Mouse (Mus musculus): ENCODE results near the gene Sel1l. TPM values are rescaled to one million over a fixed set of nuclear protein-coding genes. Genes with fewer than 3 reads are reported as not detected.

The Sel1l gene
- polyA plus RNA-seq, 1 experiment from 2014 or later = 88.1 TPM

GRCm38 (mm10) chr12:91837401-91838065 lies 11.4 kb downstream of the Sel1l start:
- ATAC-seq (replicated peaks; ENCODE audit: low FRiP score) (no peak), DNase-seq (ENCODE audit: low spot score) (no peak)
- H3K9me3 ChIP-seq (ENCODE audit: control insufficient read depth, low read length) = no peaks in the 10 kb centered on the region
- peaks cover 3% of the 10 kb centered on the region; the same call in 1 of the 2 replicates for H3K36me3 ChIP-seq (ENCODE audit: control insufficient read depth, insufficient read depth, low read length)
- no peak overlapping the region for H3K4me2 ChIP-seq (ENCODE audit: low read depth, low read length, severe bottlenecking)
- no peaks in the 10 kb centered on the region for H3K4me1 ChIP-seq (replicated peaks; ENCODE audit: control insufficient read depth, insufficient read depth, low read length)
- H3K27me3 ChIP-seq (ENCODE audit: control insufficient read depth, insufficient read depth, low read length) = no peaks in the 10 kb centered on the region
- H3K27ac ChIP-seq (ENCODE audit: low read depth, low read length) = no peak overlapping the region
- no peak overlapping the region for H3K9ac ChIP-seq (ENCODE audit: low read length)
- no peak overlapping the region for H3K4me3 ChIP-seq (ENCODE audit: low read depth, low read length)
- WGBS = 92% methylated on average over 7 of the region's 7 CpGs

DNA sequence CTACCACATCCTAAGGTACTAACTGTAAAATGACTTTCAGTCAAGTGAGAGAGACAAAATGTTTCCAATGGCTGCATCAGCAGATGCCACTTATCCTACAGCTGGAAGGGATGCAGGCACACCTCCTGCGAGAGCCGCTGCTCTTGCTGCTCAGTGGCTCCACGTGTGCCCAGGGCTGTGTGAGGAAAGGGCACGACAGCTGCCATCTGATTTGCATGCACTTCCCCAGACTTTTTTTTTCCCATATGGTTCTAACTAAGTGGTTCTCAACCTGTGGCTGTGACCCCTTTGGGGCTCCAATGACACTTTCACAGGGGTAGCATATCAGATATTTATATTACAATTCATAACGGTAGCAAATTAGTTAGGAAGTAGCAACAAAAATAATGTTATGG lies 15.0 kb downstream of the Sel1l start:
- Histone ChIP-seq H3K27me3 (ENCODE audit: control insufficient read depth, insufficient read depth, low read length) (no peaks in the 10 kb centered on the region), H3K4me2 (ENCODE audit: low read depth, low read length, severe bottlenecking) (no peak overlapping the region), H3K36me3 (ENCODE audit: control insufficient read depth, insufficient read depth, low read length) (peaks cover 3% of the 10 kb centered on the region; the same call in 1 of the 2 replicates), H3K9me3 (ENCODE audit: control insufficient read depth, low read length) (no peaks in the 10 kb centered on the region), H3K9ac (ENCODE audit: low read length) (no peak overlapping the region), H3K4me1 (replicated peaks; ENCODE audit: control insufficient read depth, insufficient read depth, low read length) (no peaks in the 10 kb centered on the region), H3K4me3 (ENCODE audit: low read depth, low read length) (no peak overlapping the region), H3K27ac (ENCODE audit: low read depth, low read length) (no peak overlapping the region)
- ATAC-seq (replicated peaks; ENCODE audit: low FRiP score) (no peak), DNase-seq (ENCODE audit: low spot score) (no peak)
- 89% methylated on average over 5 of the region's 5 CpGs for whole genome bisulfite sequencing

DNA sequence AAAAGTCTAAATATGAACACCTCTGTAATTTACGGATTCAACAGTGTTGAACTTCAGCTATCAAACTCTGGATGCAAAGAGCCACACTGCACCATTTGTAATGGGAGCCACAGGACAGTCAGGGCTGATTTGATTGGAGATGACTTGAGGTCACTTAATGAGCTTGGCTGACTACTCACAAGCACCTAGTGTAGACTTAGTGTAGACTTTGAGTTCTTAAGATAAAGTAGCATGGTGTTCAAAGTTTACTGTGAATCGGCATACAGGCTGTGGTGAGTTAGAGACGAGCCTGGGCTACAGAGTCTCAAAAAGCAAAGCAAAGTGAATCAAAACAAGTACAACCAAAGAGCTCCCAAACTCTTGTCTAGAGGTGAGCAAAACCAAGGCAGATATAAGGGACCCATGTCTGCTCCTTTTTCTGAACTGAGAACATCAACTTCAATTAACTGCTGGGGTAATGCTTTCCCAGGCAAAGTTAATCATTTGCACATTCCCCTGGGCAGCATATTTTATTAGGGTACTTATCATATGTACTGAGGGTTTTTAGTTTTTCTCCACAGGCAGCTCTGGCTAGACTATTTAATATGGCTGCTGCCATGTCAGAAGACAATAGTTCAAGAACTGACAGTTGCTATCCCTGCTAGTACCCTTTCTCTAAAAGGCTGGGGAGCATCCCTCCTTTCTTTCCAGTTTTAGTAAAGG lies 15.6 kb downstream of the Sel1l start:
- Histone ChIP-seq H3K27ac (ENCODE audit: low read depth, low read length) (no peak overlapping the region), H3K4me3 (ENCODE audit: low read depth, low read length) (no peak overlapping the region), H3K4me1 (replicated peaks; ENCODE audit: control insufficient read depth, insufficient read depth, low read length) (no peaks in the 10 kb centered on the region), H3K9me3 (ENCODE audit: control insufficient read depth, low read length) (no peaks in the 10 kb centered on the region), H3K27me3 (ENCODE audit: control insufficient read depth, insufficient read depth, low read length) (no peaks in the 10 kb centered on the region), H3K4me2 (ENCODE audit: low read depth, low read length, severe bottlenecking) (no peak overlapping the region), H3K36me3 (ENCODE audit: control insufficient read depth, insufficient read depth, low read length) (peaks cover 3% of the 10 kb centered on the region; the same call in 1 of the 2 replicates), H3K9ac (ENCODE audit: low read length) (no peak overlapping the region)
- DNase-seq (ENCODE audit: low spot score) = no peak
- 94% methylated on average over 3 of the region's 3 CpGs for WGBS
- ATAC-seq (replicated peaks; ENCODE audit: low FRiP score) = no peak

DNA sequence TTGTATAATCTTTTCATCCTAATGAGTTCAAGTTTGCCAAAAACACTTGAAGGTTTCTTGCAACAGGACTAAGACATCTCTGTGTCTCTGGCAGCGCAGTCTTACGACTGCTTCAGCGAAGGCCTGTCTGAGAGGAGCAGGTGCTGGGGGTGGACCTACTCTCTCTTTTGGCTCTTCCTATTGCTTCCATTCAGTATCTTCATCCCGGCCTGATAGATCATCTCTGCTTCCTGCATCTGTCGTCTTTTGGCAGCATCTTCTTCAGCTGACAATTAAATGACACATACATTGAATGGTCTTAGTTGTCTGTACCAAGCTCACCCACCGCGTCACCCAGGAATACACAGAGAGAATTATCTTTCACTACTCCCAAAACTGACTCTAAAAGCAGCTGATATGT lies 17.5 kb downstream of the Sel1l start:
- ATAC-seq (replicated peaks; ENCODE audit: low FRiP score) (no peak), DNase-seq (ENCODE audit: low spot score) (no peak)
- Histone ChIP-seq H3K36me3 (ENCODE audit: control insufficient read depth, insufficient read depth, low read length) (peaks cover 3% of the 10 kb centered on the region; the same call in 1 of the 2 replicates), H3K27ac (ENCODE audit: low read depth, low read length) (no peak overlapping the region), H3K4me3 (ENCODE audit: low read depth, low read length) (no peak overlapping the region), H3K4me1 (replicated peaks; ENCODE audit: control insufficient read depth, insufficient read depth, low read length) (no peaks in the 10 kb centered on the region), H3K27me3 (ENCODE audit: control insufficient read depth, insufficient read depth, low read length) (no peaks in the 10 kb centered on the region), H3K9ac (ENCODE audit: low read length) (no peak overlapping the region), H3K4me2 (ENCODE audit: low read depth, low read length, severe bottlenecking) (no peak overlapping the region), H3K9me3 (ENCODE audit: control insufficient read depth, low read length) (no peaks in the 10 kb centered on the region)
- WGBS = 94% methylated on average over 7 of the region's 7 CpGs

GRCm38 (mm10) chr12:91820461-91820860 lies 28.5 kb downstream of the Sel1l start:
- H3K27me3 ChIP-seq (ENCODE audit: control insufficient read depth, insufficient read depth, low read length) = no peaks in the 10 kb centered on the region

GRCm38 (mm10) chr12:91818726-91819125 lies 30.2 kb downstream of the Sel1l start:
- H3K4me2 ChIP-seq (ENCODE audit: low read depth, low read length, severe bottlenecking) = no peak overlapping the region
- ATAC-seq (replicated peaks; ENCODE audit: low FRiP score) = no peak
- 89% methylated on average over 4 of the region's 4 CpGs for WGBS

More at GRCm38 (mm10) chr12:91820461-91820860, 28.5 kb downstream of the Sel1l start:
- Histone ChIP-seq H3K9ac (ENCODE audit: low read length) (no peak overlapping the region), H3K4me2 (ENCODE audit: low read depth, low read length, severe bottlenecking) (no peak overlapping the region), H3K36me3 (ENCODE audit: control insufficient read depth, insufficient read depth, low read length) (peaks cover 1% of the 10 kb centered on the region; the same call in 1 of the 2 replicates), H3K27ac (ENCODE audit: low read depth, low read length) (no peak overlapping the region), H3K9me3 (ENCODE audit: control insufficient read depth, low read length) (no peaks in the 10 kb centered on the region), H3K4me3 (ENCODE audit: low read depth, low read length) (no peak overlapping the region), H3K4me1 (replicated peaks; ENCODE audit: control insufficient read depth, insufficient read depth, low read length) (no peaks in the 10 kb centered on the region)
- DNase-seq (ENCODE audit: low spot score) = no peak
- WGBS = 95% methylated on average over 12 of the region's 12 CpGs
- ATAC-seq (replicated peaks; ENCODE audit: low FRiP score) = no peak

GRCm38 (mm10) chr12:91815990-91816389 lies 33.0 kb downstream of the Sel1l start:
- 34% methylated on average over 10 of the region's 10 CpGs for WGBS
- peak; percentile 77 for ATAC-seq (replicated peaks; ENCODE audit: low FRiP score)
- H3K27me3 ChIP-seq (ENCODE audit: control insufficient read depth, insufficient read depth, low read length) = no peaks in the 10 kb centered on the region

More at GRCm38 (mm10) chr12:91818726-91819125, 30.2 kb downstream of the Sel1l start:
- no peaks in the 10 kb centered on the region for H3K4me1 ChIP-seq (replicated peaks; ENCODE audit: control insufficient read depth, insufficient read depth, low read length)
- H3K4me3 ChIP-seq (ENCODE audit: low read depth, low read length) = no peak overlapping the region
- H3K27ac ChIP-seq (ENCODE audit: low read depth, low read length) = no peak overlapping the region
- DNase-seq (ENCODE audit: low spot score) = no peak
- H3K27me3 ChIP-seq (ENCODE audit: control insufficient read depth, insufficient read depth, low read length) = no peaks in the 10 kb centered on the region
- peaks cover 9% of the 10 kb centered on the region; the same call in 1 of the 2 replicates for H3K36me3 ChIP-seq (ENCODE audit: control insufficient read depth, insufficient read depth, low read length)
- no peaks in the 10 kb centered on the region for H3K9me3 ChIP-seq (ENCODE audit: control insufficient read depth, low read length)
- H3K9ac ChIP-seq (ENCODE audit: low read length) = no peak overlapping the region

DNA sequence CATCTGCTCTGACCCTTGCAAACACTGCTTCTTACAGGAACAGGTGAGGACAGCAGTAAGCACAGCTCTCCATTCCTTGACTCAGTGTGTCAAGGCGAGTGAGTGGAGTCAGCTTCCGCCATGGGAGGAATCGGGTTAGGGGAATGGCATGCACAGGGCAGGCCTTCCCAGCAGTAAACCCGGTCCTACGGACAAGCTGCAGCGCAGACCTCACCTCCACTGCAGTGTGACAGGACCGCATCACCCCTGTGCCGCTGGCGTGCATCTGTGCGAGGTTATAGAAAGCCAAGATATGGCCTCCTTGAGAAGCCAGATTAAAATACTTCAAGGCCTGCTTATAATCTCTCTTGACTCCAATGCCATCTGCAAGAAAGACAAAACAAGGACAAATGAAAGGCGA lies 33.4 kb downstream of the Sel1l start:
- no peaks in the 10 kb centered on the region for H3K4me1 ChIP-seq (replicated peaks; ENCODE audit: control insufficient read depth, insufficient read depth, low read length)
- DNase-seq (ENCODE audit: low spot score) (no peak), ATAC-seq (replicated peaks; ENCODE audit: low FRiP score) (0 out of 2 replicates have a peak, but pooled peaks have one; percentile 40)
- H3K27me3 ChIP-seq (ENCODE audit: control insufficient read depth, insufficient read depth, low read length) = no peaks in the 10 kb centered on the region
- H3K36me3 ChIP-seq (ENCODE audit: control insufficient read depth, insufficient read depth, low read length) = peaks cover 14% of the 10 kb centered on the region; the same call in 1 of the 2 replicates
- no peak overlapping the region for H3K4me2 ChIP-seq (ENCODE audit: low read depth, low read length, severe bottlenecking)
- WGBS = 93% methylated on average over 11 of the region's 11 CpGs
- no peak overlapping the region for H3K27ac ChIP-seq (ENCODE audit: low read depth, low read length)
- no peak overlapping the region for H3K4me3 ChIP-seq (ENCODE audit: low read depth, low read length)
- H3K9ac ChIP-seq (ENCODE audit: low read length) = no peak overlapping the region
- no peaks in the 10 kb centered on the region for H3K9me3 ChIP-seq (ENCODE audit: control insufficient read depth, low read length)

More at GRCm38 (mm10) chr12:91815990-91816389, 33.0 kb downstream of the Sel1l start:
- no peaks in the 10 kb centered on the region for H3K4me1 ChIP-seq (replicated peaks; ENCODE audit: control insufficient read depth, insufficient read depth, low read length)
- H3K9me3 ChIP-seq (ENCODE audit: control insufficient read depth, low read length) = no peaks in the 10 kb centered on the region
- no peak overlapping the region for H3K4me3 ChIP-seq (ENCODE audit: low read depth, low read length)
- peak; percentile 77 for DNase-seq (ENCODE audit: low spot score)
- H3K4me2 ChIP-seq (ENCODE audit: low read depth, low read length, severe bottlenecking) = no peak overlapping the region
- peaks cover 14% of the 10 kb centered on the region; the same call in 1 of the 2 replicates for H3K36me3 ChIP-seq (ENCODE audit: control insufficient read depth, insufficient read depth, low read length)
- no peak overlapping the region for H3K9ac ChIP-seq (ENCODE audit: low read length)
- H3K27ac ChIP-seq (ENCODE audit: low read depth, low read length) = no peak overlapping the region
